Mouse (Mus musculus): ENCODE data around the gene Snrpn.
"Not testable (repeated sequence)": the region's sequence is repeated elsewhere in the genome, so short reads cannot be mapped to it uniquely, and the experiment has no call there.

Snrpn gene

DNA sequence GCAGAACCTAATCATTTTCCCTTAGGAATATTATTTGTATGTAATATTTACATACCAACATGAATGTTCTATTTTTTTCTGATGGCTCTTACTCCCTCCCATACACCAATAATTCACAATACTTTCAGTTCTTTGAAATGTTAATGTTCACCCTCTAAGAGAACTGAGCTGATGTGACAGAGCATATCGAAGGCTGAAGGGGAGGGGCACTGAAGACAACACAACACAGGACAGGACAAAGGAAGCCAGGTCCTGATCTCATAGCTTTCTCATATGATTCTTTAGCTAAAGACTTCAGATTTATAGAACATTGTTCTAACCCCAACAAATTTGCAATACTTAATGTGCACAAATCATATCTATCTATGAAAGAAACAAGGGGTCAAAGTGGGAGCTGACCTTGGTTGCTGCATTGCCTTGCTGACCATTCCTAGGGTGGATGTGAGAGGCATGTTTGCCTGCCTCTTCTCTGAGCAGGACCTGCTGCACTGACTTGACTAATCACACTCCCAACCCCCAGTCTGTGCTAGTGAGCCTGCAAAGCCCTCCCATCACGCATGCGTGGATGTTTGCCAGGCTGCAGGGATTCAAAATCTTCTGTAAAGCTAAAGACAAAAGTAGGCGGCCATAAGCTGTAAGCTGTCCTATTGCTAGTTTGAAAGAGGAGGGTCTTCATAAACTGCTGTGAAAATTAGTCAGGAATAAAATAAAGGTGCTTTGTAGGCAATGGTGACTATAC, at the start of gene Snrpn:
Gene Snrpn (minus strand): TSS at position 478 of the 739 bp plus-strand sequence.
- in situ Hi-C loops (cut with MboI; ENCODE audit: low sequenced_read_pairs), result no loop called here

DNA sequence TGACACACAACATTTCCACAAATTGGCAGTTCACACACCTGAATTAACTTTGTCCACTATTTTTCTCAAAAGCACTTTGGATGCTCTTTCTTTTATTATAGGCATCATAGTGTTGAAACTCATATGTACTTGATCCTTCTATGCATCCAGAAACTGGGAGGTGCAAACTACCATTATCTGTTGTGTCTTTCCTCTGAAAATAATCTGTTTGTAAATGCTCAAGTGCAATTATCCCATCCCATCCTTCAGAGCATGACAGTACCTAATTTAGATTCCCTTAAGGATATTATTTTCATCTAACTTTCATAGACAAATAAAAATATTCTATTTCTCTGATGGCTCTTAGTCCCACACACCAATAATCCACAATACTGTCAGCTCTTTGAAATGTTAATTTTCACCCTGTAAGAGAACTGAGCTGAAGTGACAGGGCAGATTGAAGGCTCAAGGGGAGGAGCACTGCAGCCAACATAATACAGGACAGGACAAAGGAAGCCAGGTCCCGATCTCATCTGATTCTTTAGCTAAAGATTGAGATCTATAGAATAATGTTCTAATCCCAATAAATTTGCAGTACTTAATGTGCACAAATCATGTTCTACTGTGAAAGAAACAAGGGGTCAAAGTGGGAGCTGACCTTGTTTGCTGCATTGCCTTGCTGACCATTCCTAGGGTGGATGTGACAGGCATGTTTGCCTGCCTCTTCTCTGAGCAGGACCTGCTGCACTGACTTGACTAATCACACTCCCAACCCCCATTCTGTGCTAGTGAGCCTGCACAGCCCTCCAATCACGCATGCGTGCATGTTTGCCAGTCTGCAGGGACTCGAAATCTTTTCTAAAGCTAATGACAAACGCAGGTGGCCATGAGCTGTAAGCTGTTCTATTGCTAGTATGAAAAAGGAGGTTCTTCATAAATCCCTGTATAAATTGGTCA, 30.5 kb upstream of the Snrpn start:
- in situ Hi-C loops (cut with MboI; ENCODE audit: low sequenced_read_pairs), result no loop called here

DNA sequence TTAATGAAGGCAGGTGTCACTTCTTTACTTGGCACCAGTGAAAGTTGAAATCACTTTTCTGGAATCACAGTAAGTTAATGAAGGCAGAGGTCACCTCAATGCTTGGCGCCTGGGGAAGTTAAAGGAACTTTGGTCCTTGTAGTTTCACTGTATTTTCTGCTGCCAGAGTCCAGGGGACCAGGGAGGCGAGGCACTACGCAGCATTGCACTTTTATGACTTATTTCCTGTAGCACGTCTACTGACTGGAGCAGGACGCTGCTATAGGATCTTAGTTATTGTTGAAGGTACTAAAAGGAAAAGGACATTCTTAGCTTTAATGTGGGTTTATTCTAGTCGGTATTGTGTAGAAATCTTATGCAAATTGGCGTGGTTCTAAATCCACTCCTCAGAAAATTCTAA, 14.7 kb downstream of the Snrpn start:
- in situ Hi-C loops (cut with MboI; ENCODE audit: low sequenced_read_pairs), result no loop called here

DNA sequence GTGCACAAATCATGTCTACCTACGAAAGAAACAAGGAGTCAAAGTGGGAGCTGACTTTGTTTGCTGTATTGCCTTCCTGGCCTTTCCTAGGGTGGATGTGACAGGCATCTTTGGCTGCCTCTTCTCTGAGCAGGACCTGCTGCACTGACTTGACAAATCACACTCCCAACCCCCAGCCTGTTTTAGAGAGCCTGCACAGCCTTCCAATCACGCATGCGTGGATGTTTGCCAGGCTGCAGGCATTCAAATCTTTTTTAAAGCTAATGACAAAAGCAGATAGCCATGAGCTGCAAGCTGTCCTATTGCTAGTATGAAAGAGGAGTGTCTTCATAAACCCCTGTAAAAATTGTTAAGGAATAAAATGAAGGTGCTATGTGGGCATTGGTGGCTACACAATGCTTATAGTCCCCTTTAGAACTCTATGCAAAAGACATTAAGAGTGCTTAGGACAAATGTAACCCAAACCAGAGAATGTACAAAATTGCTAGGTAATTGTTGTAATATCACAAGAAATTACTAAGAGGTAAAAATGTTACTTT, 16.9 kb downstream of the Snrpn start:
- in situ Hi-C loops (cut with MboI; ENCODE audit: low sequenced_read_pairs), result not testable (repeated sequence)

DNA sequence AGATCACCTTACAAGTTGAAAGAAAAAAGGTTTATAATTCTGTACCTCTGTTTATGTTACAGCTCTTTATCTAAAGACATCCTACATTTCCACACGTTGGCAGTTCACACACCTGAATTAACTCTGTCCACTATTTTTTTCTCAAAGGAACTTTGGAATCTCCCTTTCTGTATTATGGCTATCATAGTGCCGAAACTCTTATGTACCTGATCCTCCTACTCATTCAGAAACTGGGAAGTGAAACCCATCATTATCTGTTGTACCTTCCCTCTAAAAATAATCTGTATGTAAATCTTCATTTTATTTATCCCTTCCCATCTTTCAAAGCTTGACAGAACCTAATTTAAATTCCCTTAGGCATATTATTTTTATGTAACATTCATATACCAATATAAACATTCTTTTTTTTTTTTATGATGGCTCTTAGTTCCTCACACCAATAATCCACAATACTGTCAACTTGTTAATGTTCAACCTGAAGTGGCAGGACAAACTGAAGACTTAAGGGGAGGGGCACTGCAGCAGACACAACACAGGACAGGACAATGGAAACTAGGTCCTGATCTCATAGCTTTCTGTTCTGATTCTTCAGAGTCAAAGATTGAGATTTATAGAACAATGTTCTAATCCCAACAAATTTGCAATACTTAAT, 17.5 kb downstream of the Snrpn start:
- in situ Hi-C loops (cut with MboI; ENCODE audit: low sequenced_read_pairs), result no loop called here

DNA sequence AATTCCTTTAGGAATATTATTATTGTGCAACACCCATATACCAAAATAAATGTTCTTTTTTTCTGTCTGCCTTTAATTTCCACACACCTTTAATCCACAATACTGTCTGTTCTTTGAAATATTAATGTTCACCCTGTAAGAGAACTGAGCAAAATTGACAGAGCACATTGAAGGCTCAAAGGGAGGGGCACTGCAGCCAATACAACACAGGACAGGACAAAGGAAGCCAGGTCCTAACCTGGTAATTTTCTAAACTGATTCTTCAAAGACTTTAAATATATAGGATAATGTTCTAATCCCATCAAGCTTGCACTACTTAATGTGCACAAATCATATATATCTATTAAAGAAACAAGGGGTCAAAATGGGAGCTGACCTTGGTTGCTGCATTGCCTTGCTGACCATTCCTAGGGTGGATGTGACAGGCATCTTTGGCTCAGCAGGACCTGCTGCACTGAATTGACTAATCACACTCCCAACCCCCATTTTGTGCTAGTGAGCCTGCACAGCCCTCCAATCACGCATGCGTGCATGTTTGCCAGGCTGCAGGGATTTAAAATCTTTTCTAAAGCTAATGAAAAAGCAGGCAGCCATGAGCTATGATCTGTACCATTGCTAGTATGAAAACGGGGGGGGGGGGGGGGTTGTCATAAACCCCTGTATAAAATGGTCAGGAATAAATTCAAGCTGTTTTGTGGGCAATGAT, 42.7 kb downstream of the Snrpn start:
- in situ Hi-C loops (cut with MboI; ENCODE audit: low sequenced_read_pairs), result no loop called here

DNA sequence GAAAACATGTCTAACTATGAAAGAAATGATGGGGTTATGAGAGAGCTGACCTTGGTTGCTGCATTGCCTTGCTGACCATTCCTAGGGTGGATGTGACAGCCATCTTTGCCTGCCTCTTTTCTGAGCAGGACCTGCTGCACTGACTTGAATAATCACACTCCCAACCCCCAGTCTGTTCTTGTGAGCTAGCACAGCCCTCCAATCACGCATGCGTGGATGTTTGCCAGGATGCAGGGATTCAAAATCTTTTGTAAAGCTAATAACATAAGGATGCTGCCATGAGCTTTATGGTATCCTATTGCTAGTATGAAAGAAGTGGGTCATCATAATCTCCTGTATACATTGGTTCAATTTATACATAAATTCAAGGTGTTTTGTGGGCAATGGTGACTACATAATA, 63.7 kb downstream of the Snrpn start:
- in situ Hi-C loops (cut with MboI; ENCODE audit: low sequenced_read_pairs), result no loop called here

DNA sequence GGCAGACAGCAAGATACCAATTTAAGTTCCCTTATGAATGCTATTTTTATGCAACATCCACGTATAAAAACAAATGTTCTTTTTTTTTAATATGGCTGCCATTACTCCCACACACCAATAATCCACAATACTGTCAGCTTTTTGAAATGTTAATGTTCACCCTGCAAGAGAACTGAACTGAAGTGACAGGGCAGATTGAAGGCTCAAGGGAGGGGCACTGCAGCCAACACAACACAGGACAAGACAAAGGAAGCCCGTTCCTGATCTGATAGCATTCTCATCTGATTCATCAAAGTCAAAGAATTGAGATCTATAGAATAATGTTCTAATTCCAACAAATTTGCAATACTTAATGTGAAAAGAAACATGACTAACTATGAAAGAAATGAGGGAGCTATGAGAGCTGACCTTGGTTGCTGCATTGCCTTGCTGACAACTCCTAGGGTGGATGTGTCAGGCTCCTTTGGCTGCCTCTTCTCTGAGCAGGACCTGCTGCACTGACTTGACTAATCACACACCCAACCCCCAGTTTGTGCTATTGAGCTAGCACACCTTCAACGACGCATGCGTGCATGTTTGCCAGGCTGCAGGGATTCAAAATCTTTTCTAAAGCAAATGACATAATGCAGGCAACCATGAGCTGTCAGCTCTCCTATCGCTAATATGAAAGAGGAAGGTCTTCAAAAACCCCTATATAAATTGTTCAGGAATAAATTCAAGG, 92.4 kb downstream of the Snrpn start:
- in situ Hi-C loops (cut with MboI; ENCODE audit: low sequenced_read_pairs), result no loop called here

DNA sequence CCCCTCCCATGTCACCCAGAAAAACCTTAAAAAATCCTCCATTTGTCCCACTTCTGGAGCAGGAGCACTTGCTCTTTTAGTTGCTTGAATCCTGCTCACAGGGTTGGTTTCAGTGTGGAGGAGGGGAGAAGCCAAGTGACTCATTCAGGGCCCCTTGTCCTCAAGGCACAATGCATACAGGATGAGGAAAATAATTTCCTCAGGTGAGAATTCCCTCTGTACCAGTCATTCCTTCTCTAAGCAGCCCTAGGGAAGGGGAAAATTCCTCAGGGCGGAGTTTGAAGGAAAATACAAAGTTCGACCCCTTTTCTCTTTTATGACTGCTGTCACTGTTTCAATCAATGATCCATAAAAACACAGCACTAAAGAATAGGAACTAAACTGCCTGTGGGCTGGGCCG, 126.8 kb downstream of the Snrpn start:
- in situ Hi-C loops (cut with MboI; ENCODE audit: low sequenced_read_pairs), result no loop called here

DNA sequence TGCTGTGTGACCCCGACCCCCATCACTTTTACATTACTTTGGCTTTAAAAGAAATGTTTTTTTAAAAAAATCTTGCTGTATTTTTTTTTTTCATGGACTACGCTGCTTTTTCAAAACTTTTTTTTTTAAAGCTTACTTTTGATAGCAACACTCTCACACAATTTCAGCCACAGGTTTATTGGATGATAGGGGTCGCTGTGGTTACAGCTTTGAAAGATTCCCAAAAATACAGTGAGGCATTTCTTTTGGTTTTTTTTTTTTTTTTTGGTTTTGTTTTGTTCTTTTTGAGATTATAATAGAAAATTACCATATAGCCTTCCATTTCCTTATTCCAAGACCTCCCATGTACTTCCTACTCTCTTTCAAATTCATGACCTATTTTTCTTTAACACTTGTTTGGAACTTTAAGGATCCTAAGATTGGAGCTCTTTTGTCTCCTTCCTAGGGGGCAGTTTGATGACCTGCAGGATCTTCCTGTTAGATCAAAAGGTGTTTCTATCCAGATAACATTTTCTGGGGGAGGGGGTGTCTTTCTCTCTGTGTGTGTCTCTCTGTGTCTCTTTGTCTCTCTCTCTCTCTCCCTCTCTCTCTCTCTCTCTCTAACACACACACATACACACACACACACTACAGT, 132.2 kb downstream of the Snrpn start:
- in situ Hi-C loops (cut with MboI; ENCODE audit: low sequenced_read_pairs), result no loop called here

DNA sequence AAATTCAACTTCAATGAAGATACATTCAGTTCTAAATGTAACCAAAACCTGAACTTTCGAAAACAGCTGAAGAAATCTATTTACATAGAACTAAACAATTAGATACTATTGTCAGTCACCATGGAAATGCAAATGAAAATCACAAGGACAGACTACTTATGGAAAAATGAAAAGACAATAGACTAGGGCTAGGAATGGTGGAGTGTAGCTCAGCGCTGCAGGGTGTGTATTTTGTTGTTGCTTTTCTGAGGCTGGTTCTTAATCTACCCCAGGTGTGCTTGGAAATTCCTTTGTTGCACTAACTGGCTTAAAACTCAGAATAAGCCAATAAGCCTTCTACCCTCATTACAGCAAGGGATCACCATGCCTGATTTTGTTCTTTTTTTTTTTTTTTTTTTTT, 133.8 kb downstream of the Snrpn start:
- in situ Hi-C loops (cut with MboI; ENCODE audit: low sequenced_read_pairs), result no loop called here

DNA sequence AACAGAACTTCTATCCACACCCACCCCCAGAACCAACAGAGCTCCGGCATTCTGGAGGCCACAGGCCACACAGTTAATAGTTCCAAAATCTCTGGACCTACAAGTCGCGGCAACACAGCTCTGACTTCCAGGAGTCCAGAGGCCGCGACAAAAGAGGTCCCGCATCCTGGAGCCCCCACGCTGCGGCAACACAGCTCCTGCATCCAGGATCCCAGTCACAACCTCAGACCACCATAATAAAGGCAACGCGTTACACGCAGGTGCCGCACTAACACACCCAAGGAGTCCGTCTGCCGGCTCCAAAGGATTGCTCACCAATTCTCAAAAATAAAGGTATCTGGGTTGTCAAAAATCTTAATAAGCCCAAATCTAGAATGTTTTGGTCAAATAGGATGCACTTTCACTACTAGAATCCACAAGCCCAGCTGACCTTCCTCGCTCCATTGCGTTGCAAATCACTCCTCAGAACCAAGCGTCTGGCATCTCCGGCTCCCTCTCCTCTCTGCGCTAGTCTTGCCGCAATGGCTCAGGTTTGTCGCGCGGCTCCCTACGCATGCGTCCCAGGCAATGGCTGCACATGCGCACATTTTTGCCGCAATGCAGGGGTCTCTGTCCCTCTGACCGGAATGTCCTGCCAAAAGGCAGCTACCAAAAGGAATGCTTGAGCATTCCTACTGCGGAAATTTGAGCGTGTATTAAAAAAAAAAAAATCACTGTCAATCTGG, 135.3 kb downstream of the Snrpn start, which contains the start of the genes Snurf and Gm38393:
Gene Snurf (minus strand): TSS at position 444 of the 725 bp plus-strand sequence.
Gene Gm38393 (minus strand): TSS at position 459 of the 725 bp plus-strand sequence.
- in situ Hi-C loops (cut with MboI; ENCODE audit: low sequenced_read_pairs), result no loop called here

DNA sequence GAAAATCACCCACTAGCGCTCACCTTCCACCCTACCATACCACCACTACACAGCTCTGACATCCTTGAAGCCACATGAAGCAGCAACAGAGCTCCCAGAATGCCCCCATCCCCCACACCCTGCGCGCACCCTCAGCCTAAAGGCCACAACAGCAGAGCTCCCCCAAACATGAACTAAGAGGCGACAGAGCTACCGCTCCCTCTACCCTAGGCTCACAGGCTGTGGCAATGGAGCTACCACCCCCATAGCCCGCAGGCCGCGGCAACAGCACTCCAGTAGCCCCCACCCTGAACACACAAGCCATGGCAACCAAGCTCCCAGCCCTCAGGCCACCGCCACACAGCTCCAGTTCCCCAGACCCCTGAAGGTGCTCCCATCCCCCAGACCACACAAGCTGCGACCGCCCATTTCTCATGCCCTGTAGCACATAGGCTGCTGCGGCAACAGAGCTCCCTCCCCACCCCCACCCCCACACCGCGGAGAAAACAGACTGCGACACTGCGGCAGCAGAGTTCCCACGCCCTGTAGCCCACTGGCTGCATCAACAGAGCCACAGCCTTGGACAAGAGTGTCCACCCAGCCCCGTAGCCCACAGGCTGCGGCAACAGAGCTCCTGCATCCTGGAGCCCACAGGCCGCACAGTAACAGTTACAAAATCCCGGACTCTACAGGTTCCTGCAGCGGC, 136.0 kb downstream of the Snrpn start:
- in situ Hi-C loops (cut with MboI; ENCODE audit: low sequenced_read_pairs), result no loop called here

DNA sequence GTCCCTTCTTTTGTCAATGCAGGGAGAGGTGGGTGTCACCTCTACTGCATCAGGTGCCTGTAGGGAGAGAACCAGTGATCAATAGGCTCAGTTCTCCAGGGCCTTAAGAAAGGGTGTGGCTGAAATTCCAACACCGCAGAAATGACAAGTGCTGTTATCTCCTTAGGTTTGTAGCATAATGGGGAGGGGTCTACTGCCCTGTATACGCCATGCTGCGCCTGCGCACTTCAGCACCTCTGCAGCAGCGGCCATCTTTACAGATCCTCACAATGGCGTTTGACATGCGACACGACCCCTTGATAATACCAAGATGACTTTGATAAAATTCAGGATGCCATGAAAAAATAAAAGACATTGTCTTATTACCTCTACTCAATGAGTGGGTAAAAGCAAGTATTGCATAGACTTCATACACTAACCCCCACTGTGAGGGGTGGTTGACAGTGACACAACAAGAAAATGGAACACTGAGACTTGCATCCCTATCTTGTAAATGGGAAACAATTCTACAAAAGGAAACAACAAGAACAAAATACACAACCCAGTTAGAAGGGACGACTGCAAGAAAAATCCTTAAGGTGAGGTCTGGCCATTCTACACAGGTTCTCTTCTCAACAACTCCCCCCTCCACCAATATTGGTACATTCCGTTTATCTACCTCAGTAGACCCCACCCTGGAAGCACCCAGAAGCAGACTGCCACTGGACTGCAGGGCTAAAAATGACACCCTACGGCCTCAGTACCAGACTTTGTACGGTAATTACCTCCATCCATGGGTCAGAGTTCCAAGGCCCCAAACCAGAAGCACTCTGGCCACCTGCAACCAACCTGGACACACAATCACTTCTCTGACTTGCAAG, 136.8 kb downstream of the Snrpn start:
- in situ Hi-C loops (cut with MboI; ENCODE audit: low sequenced_read_pairs), result no loop called here

DNA sequence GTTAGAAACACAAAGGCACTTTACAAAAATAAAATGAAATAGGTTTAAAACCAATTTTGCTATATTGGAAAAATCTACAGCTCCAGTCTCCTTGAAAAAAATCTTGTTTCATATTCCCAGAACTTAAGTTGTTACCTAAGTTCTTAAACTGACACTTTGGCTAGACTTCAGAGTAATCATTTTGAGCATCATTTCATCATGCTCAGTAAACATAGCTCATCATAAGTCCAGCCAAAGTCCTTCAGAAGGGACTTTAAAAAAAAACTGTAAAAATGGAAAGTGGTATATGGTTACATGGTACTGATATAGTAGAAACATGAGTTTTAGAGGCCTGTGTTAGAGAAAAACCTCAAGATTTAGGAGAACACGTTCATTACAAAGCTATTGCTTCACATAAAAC, 161.4 kb downstream of the Snrpn start:
- in situ Hi-C loops (cut with MboI; ENCODE audit: low sequenced_read_pairs), result no loop called here

All from CH12F3 (cell line).